Mouse (Mus musculus): ENCODE data around the gene Gucd1.
"Not testable (repeated sequence)": the region's sequence is repeated elsewhere in the genome, so short reads cannot be mapped to it uniquely, and the experiment has no call there.

Gucd1 gene

DNA sequence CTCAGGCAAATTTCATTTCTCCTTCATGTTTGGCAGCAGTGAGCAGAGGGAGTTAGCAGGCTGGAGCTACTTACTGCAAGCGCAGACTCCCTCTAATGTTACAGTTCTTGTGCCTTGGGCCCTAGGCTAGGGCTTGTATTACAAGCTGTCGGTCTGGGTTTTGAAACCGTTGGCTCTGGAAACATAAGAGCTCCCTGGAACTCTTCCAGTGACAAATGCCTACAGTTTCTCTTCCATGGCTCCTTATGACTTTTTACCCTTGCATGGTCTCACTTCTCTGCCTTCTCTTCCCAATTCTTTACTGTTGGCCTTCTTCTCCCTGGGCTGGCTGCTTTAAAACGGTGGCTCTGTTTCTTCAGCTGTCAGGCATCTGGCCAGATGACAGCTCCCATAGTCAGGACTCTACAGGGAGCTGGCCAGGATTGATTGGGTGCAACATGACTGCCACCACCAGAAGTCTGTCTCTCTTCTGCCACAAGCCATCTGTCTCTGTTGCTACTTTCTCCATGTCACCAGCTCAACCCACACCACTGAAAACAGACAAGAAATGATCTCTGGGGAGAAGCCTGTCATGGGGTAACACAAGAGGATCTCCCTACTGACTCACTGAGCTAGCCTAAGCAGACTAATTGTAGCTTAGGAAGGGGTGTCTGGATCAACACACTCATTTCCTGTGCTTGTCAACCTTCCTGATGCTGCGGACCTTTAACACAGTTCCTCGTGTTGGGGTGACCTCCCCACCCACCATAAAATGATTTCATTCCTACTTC lies 51.8 kb downstream of the Gucd1 start:
- no peak for DNase-seq (ENCODE audit: low spot score)

DNA sequence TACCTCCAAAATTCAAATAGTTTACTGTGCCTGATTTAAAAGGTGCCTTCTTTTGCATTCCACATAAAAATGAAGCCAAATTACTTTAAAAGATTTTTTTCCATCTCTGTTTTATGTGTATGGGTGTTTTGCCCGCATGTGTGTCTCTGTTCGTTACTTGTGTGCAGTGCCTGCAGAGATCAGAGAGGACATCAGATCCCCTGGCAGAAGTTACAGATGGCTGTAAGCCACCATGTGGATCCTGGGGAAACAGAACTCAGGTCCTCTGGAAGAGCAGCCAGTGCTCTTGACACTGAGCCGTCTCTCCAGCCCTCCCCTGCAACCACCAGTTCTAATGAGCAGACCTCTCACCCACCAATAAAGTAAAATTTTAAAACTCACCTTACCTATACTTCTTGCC lies 55.0 kb downstream of the Gucd1 start:
- DNase-seq (ENCODE audit: low spot score) = no peak

DNA sequence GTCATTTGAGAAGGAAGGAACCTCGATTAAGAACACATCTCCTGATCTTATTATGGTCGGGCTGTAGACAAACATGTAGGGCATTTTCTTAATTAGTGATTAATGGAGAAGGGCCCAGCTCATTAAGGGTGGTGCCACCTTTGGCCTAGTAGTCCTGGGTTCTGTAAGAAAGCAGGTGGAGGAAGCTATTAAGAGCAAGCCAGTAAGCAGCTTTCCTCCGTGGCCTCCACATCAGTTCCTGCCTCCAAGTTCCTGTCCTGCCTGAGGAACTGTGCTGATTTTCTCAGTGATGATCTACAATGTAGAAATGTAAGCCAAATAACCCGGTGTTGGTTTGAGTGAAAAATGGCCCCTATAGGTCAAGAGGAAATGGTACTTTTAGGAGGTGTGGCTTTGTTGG lies 59.4 kb downstream of the Gucd1 start:
- DNase-seq (ENCODE audit: low spot score) = no peak

DNA sequence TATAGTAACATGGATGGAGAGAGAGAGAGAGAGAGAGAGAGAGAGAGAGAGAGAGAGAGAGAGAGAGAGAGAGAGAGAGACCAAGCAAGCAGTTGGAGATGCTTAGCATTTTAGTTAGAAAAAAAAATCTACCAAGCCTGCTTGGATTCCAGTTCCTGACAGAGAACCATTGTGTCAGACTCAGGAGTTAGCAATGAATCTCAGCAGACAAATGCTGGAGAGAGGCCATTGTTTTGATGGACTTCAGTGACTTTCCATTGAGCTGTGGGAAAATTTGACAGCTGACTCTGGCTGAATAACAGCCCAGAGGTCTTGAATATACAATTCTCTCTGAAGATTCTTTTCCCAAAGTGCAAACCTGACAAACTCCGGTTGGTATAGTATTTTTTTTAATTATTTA lies 59.9 kb downstream of the Gucd1 start:
- DNase-seq (ENCODE audit: low spot score) = no peak

DNA sequence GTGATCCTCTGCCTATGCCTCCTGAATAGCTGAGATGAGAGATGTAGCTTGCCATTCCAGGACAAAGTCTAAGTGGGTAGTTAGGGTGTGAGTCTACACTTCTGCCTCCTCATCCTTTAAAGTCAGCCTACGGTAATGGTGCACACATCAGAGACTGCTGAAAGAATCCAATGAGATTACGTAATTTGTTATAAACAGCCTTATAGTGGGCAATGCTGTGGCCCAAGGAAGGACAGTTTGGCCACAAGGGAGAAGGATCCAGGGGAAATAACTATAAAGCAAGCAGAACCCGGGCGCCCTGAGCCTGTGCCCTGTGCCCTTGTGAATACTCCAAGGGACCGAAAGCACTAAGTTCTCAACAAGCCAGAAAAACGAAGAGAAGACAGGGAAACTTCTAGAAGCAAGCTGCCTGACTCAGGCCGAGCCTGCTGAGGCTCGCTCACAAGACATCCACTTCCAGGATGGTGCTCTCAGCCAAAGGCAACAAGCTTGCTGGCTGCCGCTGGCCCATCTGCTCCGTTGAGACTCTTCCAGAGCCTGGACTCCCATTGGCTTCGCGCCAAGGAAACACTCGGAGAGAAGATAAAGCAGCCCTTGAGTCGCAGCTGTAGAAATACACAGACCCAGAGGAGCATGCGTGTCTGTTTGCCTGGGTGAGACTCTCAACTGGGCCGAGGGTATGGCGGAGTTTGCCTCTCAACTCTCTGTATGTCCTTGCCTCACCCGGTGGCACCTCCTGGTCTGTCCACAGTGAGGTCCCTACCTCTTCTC lies 61.5 kb downstream of the Gucd1 start:
- DNase-seq (ENCODE audit: low spot score) = not testable (repeated sequence)

DNA sequence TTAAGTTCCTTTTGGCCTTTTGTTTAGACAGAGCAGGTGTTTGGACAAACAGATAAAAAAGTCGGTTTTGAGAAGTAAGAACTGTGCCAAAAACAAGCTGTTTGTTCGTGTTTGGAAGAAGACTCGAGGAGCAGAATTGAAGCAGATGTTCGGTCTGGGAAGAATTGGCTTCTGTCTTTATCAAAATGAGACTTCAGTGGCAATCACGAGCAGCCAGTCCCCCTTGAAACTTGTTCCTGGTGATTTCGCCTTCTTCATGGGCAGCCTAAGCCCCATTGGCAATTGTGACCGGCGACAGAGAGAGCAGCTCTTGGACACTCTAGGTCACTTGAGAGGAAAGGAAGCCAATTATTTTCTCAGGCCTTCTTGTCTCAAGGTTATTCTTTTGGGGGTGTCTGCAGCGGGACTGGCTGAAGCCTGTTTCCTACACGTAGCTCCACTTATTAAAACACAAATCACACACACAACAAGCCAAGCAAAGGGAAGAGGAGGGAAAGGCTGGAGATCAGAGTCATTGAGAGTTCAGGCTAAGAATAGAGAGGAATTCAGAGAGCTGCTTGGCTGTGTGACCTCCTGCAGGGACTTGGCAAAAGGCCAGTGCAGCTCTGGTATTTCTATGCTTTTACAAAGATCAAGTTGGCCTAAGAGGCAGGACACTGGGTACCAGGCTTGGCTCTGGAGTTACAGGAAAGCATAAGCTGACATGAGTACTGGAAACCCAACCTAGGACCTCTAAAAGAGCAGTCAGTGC lies 66.6 kb downstream of the Gucd1 start:
- DNase-seq (ENCODE audit: low spot score) = peak; percentile 48

DNA sequence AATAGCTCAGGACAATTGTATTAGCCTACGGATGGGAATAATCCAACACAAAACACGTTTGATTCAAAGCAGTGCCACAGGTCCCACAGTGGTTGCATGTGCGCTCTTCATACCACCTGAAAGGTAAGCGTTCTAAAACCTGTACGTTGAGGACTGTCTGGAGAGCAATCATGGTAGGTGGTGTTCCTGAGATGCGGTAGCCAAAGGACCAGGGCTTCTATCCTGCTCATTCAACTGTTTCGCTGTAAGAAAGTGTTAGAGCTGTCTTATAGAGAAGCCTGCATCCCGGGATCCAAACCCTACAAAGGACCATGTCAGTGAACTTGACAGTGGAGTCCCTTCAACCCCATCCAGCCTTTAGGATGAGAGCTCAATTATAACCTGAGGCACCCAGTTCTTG lies 67.4 kb downstream of the Gucd1 start:
- DNase-seq (ENCODE audit: low spot score) = no peak

DNA sequence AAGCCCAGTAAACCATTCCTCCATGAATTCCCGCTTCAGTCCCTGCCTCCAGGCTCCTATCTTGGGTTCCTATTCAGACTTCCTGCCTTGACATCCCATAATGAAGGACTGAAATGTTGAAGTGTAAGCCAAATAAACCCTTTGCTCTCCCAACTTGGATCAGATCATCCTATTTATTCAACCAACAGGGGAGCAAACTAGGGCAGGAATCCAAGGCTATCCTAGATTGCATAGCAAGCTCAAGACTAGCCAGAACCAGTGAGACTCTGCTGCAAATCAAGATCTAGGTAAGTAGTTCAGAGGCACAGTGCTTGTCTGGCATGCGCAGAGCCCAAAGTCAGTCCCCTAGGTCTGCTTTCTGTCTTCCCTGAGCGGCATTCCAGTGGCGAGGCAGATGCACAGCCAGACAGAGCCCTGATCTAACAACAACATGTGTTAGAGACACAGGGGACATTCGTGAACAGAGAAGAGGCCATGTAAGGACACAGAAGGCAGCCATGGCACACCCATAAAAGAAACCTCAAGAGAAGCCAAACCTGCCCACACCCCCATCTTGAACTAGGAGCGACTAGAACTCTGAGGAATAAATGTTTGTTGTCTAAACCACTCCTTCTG lies 68.9 kb downstream of the Gucd1 start:
- DNase-seq (ENCODE audit: low spot score) = no peak

DNA sequence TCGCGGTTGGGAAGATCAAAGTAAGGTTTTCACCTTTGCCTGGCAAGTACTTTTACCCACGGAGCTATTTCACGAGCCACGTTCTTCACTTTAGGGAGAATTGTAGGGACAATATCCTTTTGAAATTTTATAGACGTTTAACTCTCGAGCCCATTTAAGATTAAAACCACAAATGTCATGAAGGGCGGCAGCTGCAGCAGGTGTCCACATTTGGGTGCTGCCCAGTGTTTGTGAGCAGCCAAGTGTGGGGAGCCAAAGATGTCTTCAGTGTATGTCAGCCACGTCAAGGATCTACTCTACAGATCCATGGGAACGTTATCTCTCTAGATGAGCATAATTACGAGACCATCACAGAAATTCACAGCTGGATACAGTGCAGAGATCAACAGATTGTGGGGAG lies 70.3 kb downstream of the Gucd1 start:
- DNase-seq (ENCODE audit: low spot score) = no peak

DNA sequence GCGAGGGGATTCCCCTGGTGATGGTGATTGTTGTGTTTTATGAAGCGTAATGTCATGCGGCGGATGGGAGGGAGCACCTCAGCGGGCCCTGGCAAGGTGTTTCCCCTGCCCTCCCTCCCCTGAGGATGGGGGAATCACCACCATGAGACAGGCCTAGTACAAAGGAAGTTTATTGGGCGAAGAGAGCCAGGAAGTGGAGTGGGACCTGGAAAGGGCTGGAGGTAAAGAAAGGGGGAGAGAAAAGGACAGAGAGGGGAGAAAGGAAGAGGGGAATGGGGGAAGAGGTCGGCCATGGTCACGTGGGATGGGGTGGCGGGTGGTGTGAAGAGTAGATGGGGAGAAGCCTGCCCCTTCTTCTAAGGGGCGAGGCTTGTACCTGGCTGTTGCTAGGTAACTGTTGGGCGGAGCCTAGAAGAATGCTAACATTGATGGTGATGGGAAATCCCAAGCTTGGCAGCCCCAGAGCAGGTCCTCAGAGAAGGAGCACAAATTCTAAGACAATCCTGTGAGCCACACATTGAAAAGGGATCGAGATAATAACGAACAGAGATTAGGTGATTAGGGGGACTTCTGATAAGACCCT lies 71.2 kb downstream of the Gucd1 start:
- DNase-seq (ENCODE audit: low spot score) = no peak

DNA sequence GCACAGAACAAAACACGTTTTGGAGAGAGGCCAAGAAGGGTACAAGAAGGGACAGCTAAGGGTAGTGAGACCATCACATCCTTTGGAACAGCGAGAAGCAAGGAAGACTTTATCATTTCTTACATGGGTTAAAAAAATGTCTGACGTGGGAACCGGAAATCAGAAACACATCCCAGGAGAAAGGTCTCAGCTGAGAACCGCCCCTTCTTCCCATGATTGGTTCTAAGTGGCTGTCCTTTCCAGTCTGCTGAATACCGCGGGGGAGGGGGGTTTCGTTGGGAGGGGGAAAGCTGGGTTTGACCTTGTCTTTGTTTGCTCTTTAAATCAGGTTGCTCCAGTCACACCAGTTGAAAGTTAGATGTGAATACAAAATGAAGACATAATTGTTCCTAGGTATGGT lies 72.7 kb downstream of the Gucd1 start:
- DNase-seq (ENCODE audit: low spot score) = no peak

DNA sequence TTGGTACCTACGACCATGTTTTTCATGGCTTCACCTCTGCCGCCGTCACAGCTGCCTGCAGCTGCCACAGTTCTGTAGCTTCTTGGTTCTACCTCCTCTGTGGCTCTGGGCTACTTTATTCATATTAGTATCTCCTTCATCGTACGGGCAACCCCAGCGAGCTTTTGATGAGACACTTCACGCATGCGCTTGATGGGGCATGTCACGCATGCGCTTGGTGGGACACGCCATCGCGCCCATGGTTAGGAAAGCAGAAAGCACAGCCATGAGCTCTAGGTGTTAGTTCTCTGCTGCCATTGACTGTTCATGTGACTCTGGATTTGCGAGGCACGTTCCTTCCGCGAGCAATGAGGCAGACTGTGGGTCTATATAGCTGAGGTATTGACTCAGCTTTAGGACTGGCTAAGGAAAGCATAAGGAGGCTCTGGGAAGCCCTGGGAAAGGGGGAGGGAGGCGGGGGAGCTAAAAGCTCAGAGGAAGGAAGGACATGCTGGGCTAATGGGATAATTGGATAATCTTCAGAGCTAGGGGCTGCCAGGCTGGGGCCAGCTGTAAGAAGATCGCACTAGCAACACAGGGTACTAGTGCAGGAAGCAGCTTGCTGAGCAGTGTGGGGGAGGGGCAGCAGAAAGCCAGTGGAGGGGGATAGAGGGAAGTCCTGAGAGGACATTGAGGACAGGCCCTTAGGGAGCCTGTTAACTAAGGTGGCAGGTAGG lies 73.5 kb downstream of the Gucd1 start:
- no peak for DNase-seq (ENCODE audit: low spot score)

DNA sequence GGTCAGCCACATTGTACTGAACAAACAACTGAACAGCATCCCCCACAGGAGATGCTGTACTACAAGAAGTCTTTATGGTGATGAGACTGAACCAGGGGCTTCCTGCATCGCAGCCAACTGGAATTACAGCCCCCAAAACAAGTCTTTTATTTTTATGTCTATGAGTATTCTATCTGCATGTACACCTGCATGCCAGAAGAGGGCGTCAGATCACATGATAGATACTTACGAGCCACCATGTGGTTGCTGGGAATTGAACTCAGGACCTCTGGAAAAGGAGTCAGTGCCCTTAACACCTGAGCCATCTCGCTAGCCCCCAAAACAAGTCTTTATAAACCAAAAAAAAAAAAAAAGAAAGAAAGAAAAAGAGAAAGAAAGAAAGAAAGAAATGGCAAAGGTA lies 74.8 kb downstream of the Gucd1 start:
- DNase-seq (ENCODE audit: low spot score) = no peak

DNA sequence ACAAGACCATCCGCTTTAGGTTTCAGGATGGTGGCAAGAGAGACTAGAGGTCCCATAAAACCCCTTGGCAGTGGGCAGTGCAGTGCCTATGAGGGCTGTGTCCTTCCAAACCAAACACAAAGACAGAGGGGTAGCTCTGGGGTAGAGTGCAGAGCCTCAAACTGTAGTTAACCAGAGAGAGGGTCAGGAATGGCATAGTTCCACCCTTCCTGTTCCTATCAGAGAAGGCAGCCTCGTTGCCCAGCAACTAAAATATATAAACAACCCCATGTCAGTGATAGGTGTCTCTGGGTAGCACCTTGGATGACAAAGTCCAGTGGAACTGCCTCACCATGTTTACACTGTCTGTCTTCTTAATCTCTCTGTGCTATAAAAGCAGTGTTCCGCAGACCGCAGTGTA lies 76.0 kb downstream of the Gucd1 start:
- peak; percentile 67 for DNase-seq (ENCODE audit: low spot score)

DNA sequence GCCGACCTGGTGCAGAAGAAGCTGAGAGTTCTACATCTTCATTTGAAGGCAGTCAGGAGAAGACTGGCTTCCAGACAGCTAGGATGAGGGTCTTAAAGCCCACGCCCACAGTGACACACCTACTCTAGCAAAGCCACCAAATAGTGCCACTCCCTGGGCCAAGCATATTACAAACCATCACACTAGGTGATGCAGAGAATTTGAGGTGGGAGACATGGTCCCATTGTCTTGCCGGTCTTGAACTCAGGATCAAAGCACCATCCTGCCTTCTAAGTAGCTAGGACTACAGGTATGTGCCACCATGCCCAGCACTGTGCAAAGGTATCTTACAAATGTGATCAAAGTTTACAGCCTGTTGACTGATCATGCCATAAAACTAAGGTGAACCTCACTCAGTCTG lies 77.0 kb downstream of the Gucd1 start:
- no peak for DNase-seq (ENCODE audit: low spot score)

DNA sequence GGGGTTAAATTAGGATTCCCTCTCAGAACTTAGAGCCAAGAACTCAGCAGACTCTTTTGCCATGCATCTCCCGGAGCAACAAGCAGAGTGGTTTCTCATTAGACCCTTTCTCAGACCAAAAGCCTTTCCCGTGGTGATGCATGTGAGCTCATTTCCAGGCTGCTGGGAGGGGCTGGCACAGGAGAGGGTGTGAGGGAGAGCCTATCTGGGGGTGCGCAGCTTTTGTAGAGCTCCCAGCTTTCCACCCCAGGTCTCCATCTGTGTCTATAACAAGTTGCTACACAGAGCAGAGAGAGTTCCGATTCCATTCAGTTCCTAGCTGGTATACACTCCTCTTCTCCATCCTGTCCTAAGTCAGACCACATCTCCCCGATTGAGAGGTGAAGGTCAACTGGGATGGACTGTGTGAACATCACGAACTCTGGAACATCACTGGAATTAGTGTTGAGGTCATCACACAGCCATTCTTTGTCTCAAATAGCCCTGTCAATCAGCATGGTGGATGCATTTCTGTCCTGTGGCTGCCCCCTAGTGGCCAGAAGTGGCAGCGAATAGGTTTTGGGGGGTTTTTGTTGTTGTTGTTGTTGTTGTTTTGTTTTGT lies 78.5 kb downstream of the Gucd1 start:
- DNase-seq (ENCODE audit: low spot score) = peak; percentile 37

DNA sequence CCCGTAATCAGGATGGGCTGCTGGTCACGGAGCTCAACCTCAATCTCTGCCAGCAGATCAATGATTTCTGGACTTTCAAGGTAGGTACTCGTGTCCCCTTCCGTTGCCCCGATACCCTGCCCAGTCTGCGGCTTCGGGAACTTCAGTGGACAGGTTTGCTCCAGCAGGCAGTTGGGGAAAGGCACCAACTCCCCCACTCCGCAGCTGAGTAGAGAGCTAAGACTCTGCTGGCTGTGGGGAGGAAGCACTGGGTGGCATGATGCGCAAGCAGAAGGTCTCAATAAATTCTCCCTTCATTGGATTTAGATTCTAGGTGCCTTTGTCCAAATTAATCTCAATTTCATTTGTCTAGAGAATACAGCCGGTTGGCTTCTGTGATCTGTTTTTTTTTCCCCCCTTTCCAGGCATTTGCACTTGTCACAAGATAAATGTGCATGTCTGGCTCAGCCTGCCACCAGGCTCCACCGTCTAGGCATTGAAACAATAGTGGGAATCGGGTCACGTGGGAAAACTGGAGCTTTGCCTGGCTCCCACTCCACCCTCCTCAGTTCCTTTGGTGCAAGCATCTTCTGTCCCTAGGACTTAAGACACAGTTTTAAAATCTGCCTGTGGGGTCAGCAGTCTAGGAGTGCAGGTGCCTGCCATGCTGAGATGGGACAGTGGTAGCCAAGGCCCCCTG lies 79.5 kb downstream of the Gucd1 start:
- no peak for DNase-seq (ENCODE audit: low spot score)

DNA sequence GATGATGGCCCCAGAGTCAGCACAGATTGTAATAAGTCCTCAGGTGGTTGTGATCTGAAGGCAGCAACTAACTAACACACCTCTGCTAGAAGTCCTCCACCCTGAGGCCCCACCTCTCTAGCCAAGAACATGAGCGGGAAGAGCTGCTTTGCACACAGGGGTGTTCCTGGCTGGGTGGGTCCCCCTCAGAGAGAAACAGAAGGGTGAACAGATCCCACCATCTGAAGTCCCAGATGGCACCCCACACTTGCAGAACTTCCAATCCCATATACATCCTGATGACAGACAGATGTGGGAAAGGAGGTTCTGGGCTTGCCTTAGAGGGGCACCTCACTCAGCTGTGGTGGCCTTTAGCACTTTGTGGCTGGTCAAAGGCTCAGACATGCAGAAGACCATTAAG lies 80.5 kb downstream of the Gucd1 start:
- no peak for DNase-seq (ENCODE audit: low spot score)

DNA sequence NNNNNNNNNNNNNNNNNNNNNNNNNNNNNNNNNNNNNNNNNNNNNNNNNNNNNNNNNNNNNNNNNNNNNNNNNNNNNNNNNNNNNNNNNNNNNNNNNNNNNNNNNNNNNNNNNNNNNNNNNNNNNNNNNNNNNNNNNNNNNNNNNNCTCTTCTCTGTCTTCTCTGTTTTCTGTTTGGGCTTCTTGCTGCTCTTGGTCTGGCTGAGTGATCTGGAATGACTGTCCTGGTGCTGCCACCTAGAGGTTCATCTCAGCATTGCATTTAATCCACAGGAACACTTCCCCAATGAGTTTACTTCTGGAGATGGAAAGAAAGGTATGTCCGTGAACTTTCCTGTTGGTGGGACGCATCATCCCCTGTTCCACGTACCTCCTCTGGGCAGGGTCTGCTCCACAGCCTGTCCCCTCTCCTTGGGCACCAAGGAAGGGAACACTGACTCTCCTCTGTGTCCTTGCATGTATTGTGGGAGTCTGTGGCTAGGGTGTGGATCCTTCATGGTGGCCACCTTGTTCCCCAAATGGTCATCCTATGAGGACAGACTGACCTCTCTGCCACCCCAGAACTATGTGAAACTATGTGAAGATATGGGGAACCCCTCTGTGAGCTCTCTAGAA lies 81.1 kb downstream of the Gucd1 start:
- peak; percentile 74 for DNase-seq (ENCODE audit: low spot score)

DNA sequence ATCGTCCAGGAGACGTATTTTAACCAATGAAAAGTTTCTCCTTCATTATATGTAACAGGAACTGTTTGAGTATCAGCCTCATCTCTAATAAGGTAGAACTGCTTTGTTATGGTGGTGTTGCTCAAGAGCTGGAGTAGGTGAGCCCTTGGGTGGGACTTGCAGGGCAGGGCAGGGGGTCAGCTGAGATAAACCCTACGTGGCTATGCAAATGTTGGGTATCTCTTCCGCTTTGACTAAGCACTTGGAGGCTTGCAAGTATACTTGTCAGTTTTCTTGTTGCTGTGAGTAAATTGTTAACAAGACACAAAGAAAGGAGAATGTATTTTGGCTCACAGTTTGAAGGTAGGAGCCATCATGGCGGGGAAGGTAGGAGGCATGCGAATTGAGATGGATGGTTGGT lies 87.1 kb downstream of the Gucd1 start:
- DNase-seq (ENCODE audit: low spot score) = no peak
